Mouse (Mus musculus): ENCODE measurements around the gene Foxb2.
"Not testable (repeated sequence)": the region's sequence is repeated elsewhere in the genome, so short reads cannot be mapped to it uniquely, and the experiment has no call there.

Foxb2 gene

GRCm38 (mm10) chr19:16873221-16873861 lies at the start of gene Foxb2:
Gene Foxb2, minus strand, starts transcription at chr19:16873805.
- no peak for DNase-seq (ENCODE audit: low read depth, low spot score)

- DNase-seq (ENCODE audit: low read depth, low spot score): no peak
Observed at GRCm38 (mm10) chr19:16911507-16911906, 37.9 kb upstream of the Foxb2 start.

GRCm38 (mm10) chr19:16903106-16903505 lies 29.5 kb upstream of the Foxb2 start:
- DNase-seq (ENCODE audit: low read depth, low spot score): no peak

GRCm38 (mm10) chr19:16899716-16900115 lies 26.1 kb upstream of the Foxb2 start:
- no peak for DNase-seq (ENCODE audit: low read depth, low spot score)

GRCm38 (mm10) chr19:16898576-16898975 lies 25.0 kb upstream of the Foxb2 start:
- DNase-seq (ENCODE audit: low read depth, low spot score): no peak

- no peak for DNase-seq (ENCODE audit: low read depth, low spot score)
Observed at GRCm38 (mm10) chr19:16876458-16876770, 2.8 kb upstream of the Foxb2 start.

GRCm38 (mm10) chr19:16875631-16876457 lies 2.2 kb upstream of the Foxb2 start:
- no peak for DNase-seq (ENCODE audit: low read depth, low spot score)

- no peak for DNase-seq (ENCODE audit: low read depth, low spot score)
Observed at GRCm38 (mm10) chr19:16874991-16875540, 1.5 kb upstream of the Foxb2 start.

- DNase-seq (ENCODE audit: low read depth, low spot score): no peak
Observed at GRCm38 (mm10) chr19:16873942-16874861, 597 bp upstream of the Foxb2 start.

- no peak for DNase-seq (ENCODE audit: low read depth, low spot score)
Observed at GRCm38 (mm10) chr19:16872331-16873180, 1.0 kb downstream of the Foxb2 start.

- DNase-seq (ENCODE audit: low read depth, low spot score): no peak
Observed at GRCm38 (mm10) chr19:16871192-16871760, 2.3 kb downstream of the Foxb2 start.

GRCm38 (mm10) chr19:16870501-16871191 lies 3.0 kb downstream of the Foxb2 start:
- DNase-seq (ENCODE audit: low read depth, low spot score): no peak

GRCm38 (mm10) chr19:16868534-16868933 lies 5.1 kb downstream of the Foxb2 start:
- DNase-seq (ENCODE audit: low read depth, low spot score): no peak

GRCm38 (mm10) chr19:16858646-16859045 lies 15.0 kb downstream of the Foxb2 start:
- no peak for DNase-seq (ENCODE audit: low read depth, low spot score)

- DNase-seq (ENCODE audit: low read depth, low spot score): no peak
Observed at GRCm38 (mm10) chr19:16856752-16857151, 16.9 kb downstream of the Foxb2 start.

GRCm38 (mm10) chr19:16844091-16844490 lies 29.5 kb downstream of the Foxb2 start:
- not testable (repeated sequence) for DNase-seq (ENCODE audit: low read depth, low spot score)

GRCm38 (mm10) chr19:16841516-16842249 lies 31.9 kb downstream of the Foxb2 start:
- no peak for DNase-seq (ENCODE audit: low read depth, low spot score)

- no peak for DNase-seq (ENCODE audit: low read depth, low spot score)
Observed at GRCm38 (mm10) chr19:16841001-16841400, 32.6 kb downstream of the Foxb2 start.

- no peak for DNase-seq (ENCODE audit: low read depth, low spot score)
Observed at GRCm38 (mm10) chr19:16827657-16828056, 45.9 kb downstream of the Foxb2 start.

All from c-Kit-negative CD71-positive TER-119-positive erythroid progenitor cells, embryonic 14.5 days (primary cell).